Mouse (Mus musculus) liver, embryonic 13.5 days (tissue): ENCODE results near the gene Lce1m. TPM values are rescaled to one million over a fixed set of nuclear protein-coding genes. Genes with fewer than 3 reads are reported as not detected.

Experiments
- ATAC-seq: fragments of 200-750 bp; cut with Nextera tagmentation; 2 replicates; pipeline ENCODE4 v1.8.0; 2017; ENCODE audit warnings: low read depth, mild to moderate bottlenecking, moderate number of reproducible peaks, moderate library complexity
- DNase-seq: peaks from one replicate; pipeline ENCODE4 v3.0.0; 2022
- H3K27ac ChIP-seq: fragments of 300-500 bp; sonication (generic); 2 replicates; pipeline ENCODE4 v1.5.1; 2015; ENCODE audit warnings: moderate library complexity, mild to moderate bottlenecking, inconsistent platforms
- H3K27me3 ChIP-seq: fragments of 300-500 bp; sonication (generic); 2 replicates; pipeline ENCODE4 v1.6.1; 2015; ENCODE audit warnings: mild to moderate bottlenecking, inconsistent platforms
- H3K36me3 ChIP-seq: fragments of 300-500 bp; sonication (generic); 2 replicates; pipeline ENCODE4 v1.6.1; 2015; ENCODE audit warnings: mild to moderate bottlenecking, inconsistent platforms
- H3K4me1 ChIP-seq: fragments of 300-500 bp; sonication (generic); replicated peaks from 2 replicates; pipeline ENCODE4 v1.6.1; 2015; ENCODE audit warnings: inconsistent platforms
- H3K4me2 ChIP-seq: fragments of 300-500 bp; sonication (generic); 2 replicates; pipeline ENCODE4 v1.6.1; 2015; ENCODE audit warnings: inconsistent platforms, mild to moderate bottlenecking, moderate library complexity
- H3K4me3 ChIP-seq: fragments of 300-500 bp; sonication (generic); replicated peaks from 2 replicates; pipeline ENCODE4 v1.5.1; 2015; ENCODE audit warnings: mild to moderate bottlenecking, inconsistent platforms
- H3K9ac ChIP-seq: fragments of 300-500 bp; sonication (generic); 2 replicates; pipeline ENCODE4 v1.6.1; 2015; ENCODE audit warnings: mild to moderate bottlenecking, inconsistent platforms
- H3K9me3 ChIP-seq: fragments of 300-500 bp; sonication (generic); replicated peaks from 2 replicates; pipeline ENCODE4 v1.6.1; 2016; ENCODE audit warnings: inconsistent platforms
- whole genome bisulfite sequencing: fragments of 180-500 bp; shearing (Covaris S2); methylation state at CpG from one replicate; pipeline ENCODE4 v1.1.7; 2015; ENCODE audit not compliant: insufficient replicate concordance; 5-methylcytosine and 5-hydroxymethylcytosine counted together
- polyA plus RNA-seq: library from polyadenylated mRNA; unstranded; fragments of >200 nt; fragmentation: Nextera tagmentation; extraction: Ambion mirVana; gene quantifications from 2 replicates; pipeline ENCODE4 v1.2.1, GENCODE M21; 2015

The Lce1m gene
- polyA plus RNA-seq, 1 experiment from 2014 or later = not detected

- Histone ChIP-seq H3K9ac (no peak overlapping the region), H3K36me3 (no peaks in the 10 kb centered on the region)
Measured at GRCm38 (mm10) chr3:93002843-93003242, 16.0 kb downstream of the Lce1m start.

DNA sequence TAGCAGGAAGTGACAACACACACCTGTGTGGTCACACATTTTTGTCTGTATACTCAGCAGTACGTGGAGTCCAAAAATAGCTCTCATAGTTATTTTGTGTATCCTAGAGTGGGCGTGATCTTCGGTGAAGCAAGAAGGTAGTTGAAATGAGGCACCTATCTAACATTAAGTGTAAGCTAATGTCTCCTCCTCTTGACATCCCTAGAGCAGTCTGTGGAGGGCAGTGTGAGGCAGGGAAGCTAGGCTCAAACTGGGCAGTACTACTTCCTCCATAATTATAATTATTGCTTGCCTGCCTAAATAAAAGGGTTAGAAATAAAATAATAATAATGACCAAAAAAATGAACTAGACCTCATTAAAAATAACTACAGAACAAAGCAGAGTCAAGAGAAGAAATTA, 18.2 kb downstream of the Lce1m start:
- no peak overlapping the region for H3K4me3 ChIP-seq
- no peaks in the 10 kb centered on the region for H3K9me3 ChIP-seq
- no peak overlapping the region for H3K4me2 ChIP-seq
- H3K4me1 ChIP-seq = no peaks in the 10 kb centered on the region
- no peak overlapping the region for H3K9ac ChIP-seq
- no peak for ATAC-seq
- no peaks in the 10 kb centered on the region for H3K27me3 ChIP-seq
- 57% methylated on average over 3 of the region's 3 CpGs for WGBS
- DNase-seq = no peak
- no peaks in the 10 kb centered on the region for H3K36me3 ChIP-seq
- no peak overlapping the region for H3K27ac ChIP-seq

More at GRCm38 (mm10) chr3:93002843-93003242, 16.0 kb downstream of the Lce1m start:
- H3K9me3 ChIP-seq = no peaks in the 10 kb centered on the region
- WGBS = 52% methylated on average over 4 of the region's 4 CpGs
- no peak overlapping the region for H3K4me2 ChIP-seq
- DNase-seq = no peak
- H3K27ac ChIP-seq = no peak overlapping the region
- no peak for ATAC-seq
- no peaks in the 10 kb centered on the region for H3K27me3 ChIP-seq
- H3K4me1 ChIP-seq = no peaks in the 10 kb centered on the region
- H3K4me3 ChIP-seq = no peak overlapping the region

DNA sequence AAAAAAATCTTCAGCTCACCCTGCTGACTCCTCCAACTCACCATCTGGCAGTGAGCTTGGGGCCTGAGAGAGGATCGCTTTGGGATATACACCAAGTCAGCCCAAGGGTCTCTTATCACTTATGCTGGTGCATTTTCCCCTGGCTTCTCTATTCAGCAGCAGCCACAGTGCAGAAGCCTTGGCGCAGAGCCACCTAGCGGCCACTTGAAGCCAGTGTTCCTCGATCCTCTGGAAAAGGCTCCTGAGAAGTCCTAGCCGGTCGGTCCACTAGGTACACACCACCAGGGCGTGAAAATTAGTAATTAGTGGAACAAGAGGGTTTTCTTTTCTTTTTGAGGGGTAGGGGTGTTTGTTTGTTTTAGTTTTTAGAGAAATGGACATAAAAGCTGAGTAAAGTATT, 20.2 kb downstream of the Lce1m start:
- H3K9ac ChIP-seq = no peak overlapping the region
- H3K36me3 ChIP-seq = no peaks in the 10 kb centered on the region
- no peak for DNase-seq
- no peaks in the 10 kb centered on the region for H3K4me1 ChIP-seq
- H3K27ac ChIP-seq = no peak overlapping the region
- H3K4me2 ChIP-seq = no peak overlapping the region
- H3K27me3 ChIP-seq = no peaks in the 10 kb centered on the region
- no peak for ATAC-seq
- H3K9me3 ChIP-seq = no peaks in the 10 kb centered on the region
- WGBS = 5% methylated on average over 7 of the region's 7 CpGs
- no peak overlapping the region for H3K4me3 ChIP-seq

- Histone ChIP-seq H3K27me3 (no peaks in the 10 kb centered on the region), H3K9me3 (no peaks in the 10 kb centered on the region), H3K36me3 (no peaks in the 10 kb centered on the region), H3K4me1 (no peaks in the 10 kb centered on the region), H3K9ac (no peak within 1 kb of the TSS), H3K27ac (no peak within 1 kb of the TSS), H3K4me3 (no peak within 1 kb of the TSS), H3K4me2 (no peak within 1 kb of the TSS)
- ATAC-seq = no peak
- no peak for DNase-seq
Measured at GRCm38 (mm10) chr3:92991926-92992325, 26.9 kb downstream of the Lce1m start, which contains the start of gene Lce3f. Gene Lce3f (plus strand): TSS chr3:92992226.

DNA sequence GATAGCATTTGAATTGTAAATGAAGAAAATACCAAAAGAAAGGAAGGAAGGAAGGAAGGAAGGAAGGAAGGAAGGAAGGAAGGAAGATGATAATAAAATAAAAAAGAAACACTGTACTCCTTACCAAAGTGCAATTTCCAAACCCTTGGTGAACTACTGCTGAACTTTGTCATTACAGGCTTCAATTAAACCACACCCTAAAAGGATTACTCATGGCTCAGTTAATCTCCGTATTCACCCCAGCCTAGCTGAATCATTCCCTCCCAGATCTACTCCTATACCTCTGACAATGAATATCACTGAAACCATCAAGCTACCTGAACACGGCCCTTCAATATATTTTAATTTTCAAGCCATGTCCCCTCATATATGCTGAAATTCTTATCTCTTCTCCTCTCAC, 40.4 kb downstream of the Lce1m start:
- Histone ChIP-seq H3K9me3 (no peaks in the 10 kb centered on the region), H3K4me2 (no peak overlapping the region), H3K27ac (no peak overlapping the region), H3K4me1 (no peaks in the 10 kb centered on the region), H3K9ac (no peak overlapping the region), H3K4me3 (no peak overlapping the region), H3K27me3 (no peaks in the 10 kb centered on the region), H3K36me3 (no peaks in the 10 kb centered on the region)
- no peak for ATAC-seq
- 69% methylated on average over 2 of the region's 2 CpGs for WGBS
- DNase-seq = no peak

Other genes with a start within 250 kb of the Lce1m start
- not detected in 2 replicates for gene Lce1i, start 240.2 kb downstream of the Lce1m start, polyA plus RNA-seq
- not detected in 2 replicates for gene Lce1j, start 228.5 kb downstream of the Lce1m start, polyA plus RNA-seq
- not detected in 2 replicates for gene Lce1k, start 211.2 kb downstream of the Lce1m start, polyA plus RNA-seq
- gene Kprp, start 191.8 kb downstream of the Lce1m start, polyA plus RNA-seq = not detected in 2 replicates
- gene Lce1l, start 167.8 kb downstream of the Lce1m start, polyA plus RNA-seq = not detected in 2 replicates
- gene 2310050C09Rik, start 148.8 kb downstream of the Lce1m start, polyA plus RNA-seq = not detected in 2 replicates
- not detected in 2 replicates for gene Lce3a, start 92.8 kb downstream of the Lce1m start, polyA plus RNA-seq
- not detected in 2 replicates for gene Lce3b, start 86.1 kb downstream of the Lce1m start, polyA plus RNA-seq
- not detected in 2 replicates for gene Lce3c, start 74.6 kb downstream of the Lce1m start, polyA plus RNA-seq
- not detected in 2 replicates for gene Lce3d, start 61.7 kb downstream of the Lce1m start, polyA plus RNA-seq
- not detected in 2 replicates for gene Lce3e, start 52.0 kb downstream of the Lce1m start, polyA plus RNA-seq
- gene Lce3f, start 26.8 kb downstream of the Lce1m start, polyA plus RNA-seq = not detected in 2 replicates
- gene Crct1, start 3.4 kb downstream of the Lce1m start, polyA plus RNA-seq = not detected in 2 replicates
- gene Gm4858, start 49.8 kb upstream of the Lce1m start, polyA plus RNA-seq = not detected in 2 replicates
- not detected in 2 replicates for gene Crnn, start 125.7 kb upstream of the Lce1m start, polyA plus RNA-seq
- not detected in 2 replicates for gene Flg2, start 178.2 kb upstream of the Lce1m start, polyA plus RNA-seq